Mouse (Mus musculus): ENCODE results near the gene Recql5.

DNA sequence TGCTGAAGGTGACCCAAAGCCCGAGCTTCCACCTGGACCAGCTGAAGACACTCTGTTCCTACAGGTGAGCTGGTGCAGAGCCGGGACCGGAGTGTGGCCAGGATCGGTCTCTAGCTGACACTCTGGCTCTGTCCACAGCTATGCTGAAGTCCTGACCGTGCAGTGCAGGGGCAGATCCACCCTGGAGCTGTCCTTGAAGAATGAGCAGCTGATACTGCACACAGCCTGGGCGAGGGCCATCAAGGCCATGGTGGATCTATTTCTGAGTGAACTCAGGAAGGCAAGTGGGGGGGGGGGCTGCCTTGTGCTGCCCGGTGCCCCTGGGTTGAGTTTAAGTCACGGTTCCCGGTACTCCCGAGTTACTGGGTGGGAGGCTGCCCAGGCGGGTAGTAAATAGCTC, 46.8 kb downstream of the Recql5 start:
- TF ChIP-seq CTCF (IDR thresholded peaks at IDR 0.05; ENCODE audit: insufficient read depth, low read depth, low read length) (no peak), POLR2A (IDR thresholded peaks at IDR 0.05; ENCODE audit: insufficient read depth, low read depth, low read length) (no peak)

Measured in olfactory bulb, adult 2 months (tissue).